Mouse (Mus musculus) heart, embryonic 14.5 days (tissue): Measurements from ENCODE around the gene Ackr1. TPM values are rescaled to one million over a fixed set of nuclear protein-coding genes. Genes with fewer than 3 reads are reported as not detected.

Source experiments
- ATAC-seq: fragments of 200-750 bp; cut with Nextera tagmentation; 2 replicates; pipeline ENCODE4 v1.8.0; 2017; ENCODE audit warnings: low read depth, moderate TSS enrichment; ENCODE audit not compliant: insufficient number of reproducible peaks, insufficient read depth, low FRiP score
- H3K27ac ChIP-seq, 2 experiments: fragments of 200-500 bp in 1 of 2; fragments of 300-500 bp in 1 of 2; sonication (generic) in 1 of 2; replicated peaks in 1 of 2; 2 replicates each; pipeline ENCODE4 v1.5.1; 2012 to 2014; ENCODE audit warnings: low read depth in 2 of 2, low read length in 2 of 2, control low read depth in 1 of 2, mild to moderate bottlenecking in 1 of 2, mixed read lengths in 1 of 2; ENCODE audit not compliant: control insufficient read depth in 1 of 2, insufficient read depth in 1 of 2
- H3K27me3 ChIP-seq: fragments of 300-500 bp; sonication (generic); 2 replicates; pipeline ENCODE4 v1.6.1; 2014; ENCODE audit warnings: mild to moderate bottlenecking, low read length, control low read depth; ENCODE audit not compliant: control insufficient read depth, insufficient read depth
- H3K36me3 ChIP-seq: fragments of 300-500 bp; sonication (generic); 2 replicates; pipeline ENCODE4 v1.6.1; 2014; ENCODE audit warnings: mild to moderate bottlenecking, control low read depth, low read length, mixed read lengths; ENCODE audit not compliant: control insufficient read depth, insufficient read depth
- H3K4me1 ChIP-seq, 2 experiments: fragments of 200-500 bp in 1 of 2; fragments of 300-500 bp in 1 of 2; sonication (generic) in 1 of 2; 2 replicates each; pipeline ENCODE4 v1.6.1; 2012 to 2014; ENCODE audit warnings: low read length in 2 of 2, control low read depth in 1 of 2, mixed read lengths in 1 of 2; ENCODE audit not compliant: control insufficient read depth in 2 of 2, insufficient read depth in 2 of 2
- H3K4me2 ChIP-seq: fragments of 300-500 bp; sonication (generic); 2 replicates; pipeline ENCODE4 v1.6.1; 2014; ENCODE audit warnings: mild to moderate bottlenecking, low read length
- H3K4me3 ChIP-seq, 2 experiments: fragments of 200-500 bp in 1 of 2; fragments of 300-500 bp in 1 of 2; sonication (generic) in 1 of 2; 2 replicates each; pipeline ENCODE4 v1.5.1; 2012 to 2014; ENCODE audit warnings: low read length in 2 of 2, mild to moderate bottlenecking in 2 of 2, control low read depth in 1 of 2, low read depth in 1 of 2, moderate library complexity in 1 of 2; ENCODE audit not compliant: control insufficient read depth in 1 of 2, insufficient read depth in 1 of 2
- H3K9ac ChIP-seq: fragments of 300-500 bp; sonication (generic); 2 replicates; pipeline ENCODE4 v1.6.1; 2014; ENCODE audit warnings: mild to moderate bottlenecking, low read length
- H3K9me3 ChIP-seq: fragments of 300-500 bp; sonication (generic); 2 replicates; pipeline ENCODE4 v1.6.1; 2016; ENCODE audit warnings: low read length, control low read depth; ENCODE audit not compliant: control insufficient read depth
- WGBS: fragments of 180-500 bp; shearing (Covaris S2); extraction: QIAGEN DNeasy Blood & Tissue Kit; methylation state at CpG from one replicate; pipeline ENCODE4 v1.1.7; 2014; 5-methylcytosine and 5-hydroxymethylcytosine counted together
- polyA plus RNA-seq: library from polyadenylated mRNA; unstranded; fragments of >200 nt; fragmentation: Nextera tagmentation; extraction: Ambion mirVana; gene quantifications from 2 replicates; pipeline ENCODE4 v1.2.1, GENCODE M21; 2014

The Ackr1 gene
- polyA plus RNA-seq: 0.45 and 0.96 TPM in 2 replicates

DNA sequence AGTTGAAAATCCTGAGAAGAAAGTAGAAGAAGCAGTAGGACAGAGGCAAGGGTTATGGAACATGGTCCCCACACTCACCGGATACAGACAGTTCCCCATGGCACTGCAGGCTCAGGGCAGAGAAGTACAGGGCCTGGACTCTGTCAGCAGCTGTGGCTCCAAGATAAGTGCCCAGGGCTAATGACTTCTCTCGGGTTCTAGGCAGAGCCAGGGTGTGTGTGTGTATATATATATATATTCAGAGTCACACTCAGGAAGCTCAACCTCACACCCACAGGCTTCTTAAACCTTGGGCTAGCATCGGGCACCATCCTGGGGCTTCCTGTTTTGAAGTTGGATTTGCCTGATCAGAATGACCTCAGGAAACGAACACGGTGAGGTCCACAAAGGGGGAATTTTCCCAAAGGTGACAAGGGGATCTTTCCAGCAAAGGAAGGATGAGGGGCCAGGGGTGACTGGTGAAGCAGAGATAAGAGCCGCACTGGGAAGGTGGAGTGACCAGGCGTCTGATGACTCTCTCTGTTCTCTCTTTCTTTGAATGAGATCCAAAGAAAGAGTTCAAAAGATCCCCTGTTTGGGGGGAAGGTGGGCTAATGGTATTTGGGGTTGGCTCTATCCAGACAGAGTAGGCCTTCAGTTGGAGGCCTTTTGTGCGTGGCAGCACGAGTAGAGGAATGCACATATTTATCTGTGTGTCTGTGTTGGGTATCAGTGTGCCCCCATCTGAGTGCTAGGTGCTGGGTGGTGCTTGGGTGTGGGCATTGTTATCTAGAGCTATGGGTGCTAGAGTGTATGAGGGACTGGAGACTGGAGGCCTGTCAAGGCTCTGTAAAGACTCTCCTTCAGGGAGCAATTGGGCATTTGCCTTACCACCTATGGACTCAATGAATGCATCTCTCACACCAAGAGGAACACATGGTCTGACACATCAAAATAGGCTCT lies at the start of gene Ackr1:
Gene Ackr1 (minus strand): TSS at position 439 of the 942 bp plus-strand sequence.
- 28% methylated on average over 9 of the region's 9 CpGs for WGBS
- H3K27me3 ChIP-seq: no peaks in the 10 kb centered on the region
- H3K4me3 ChIP-seq: no peak within 1 kb of the TSS
- H3K4me2 ChIP-seq: no peak within 1 kb of the TSS
- H3K4me1 ChIP-seq: peaks cover 4 to 6% of the 10 kb centered on the region in 2 experiments; a peak in 1 of 4 replicates
- no peak within 1 kb of the TSS for H3K9ac ChIP-seq
- H3K9me3 ChIP-seq: no peaks in the 10 kb centered on the region
- ATAC-seq: peak; percentile 11; the same call in 1 of the 2 replicates
- H3K27ac ChIP-seq: no peak within 1 kb of the TSS
- H3K36me3 ChIP-seq: no peaks in the 10 kb centered on the region

DNA sequence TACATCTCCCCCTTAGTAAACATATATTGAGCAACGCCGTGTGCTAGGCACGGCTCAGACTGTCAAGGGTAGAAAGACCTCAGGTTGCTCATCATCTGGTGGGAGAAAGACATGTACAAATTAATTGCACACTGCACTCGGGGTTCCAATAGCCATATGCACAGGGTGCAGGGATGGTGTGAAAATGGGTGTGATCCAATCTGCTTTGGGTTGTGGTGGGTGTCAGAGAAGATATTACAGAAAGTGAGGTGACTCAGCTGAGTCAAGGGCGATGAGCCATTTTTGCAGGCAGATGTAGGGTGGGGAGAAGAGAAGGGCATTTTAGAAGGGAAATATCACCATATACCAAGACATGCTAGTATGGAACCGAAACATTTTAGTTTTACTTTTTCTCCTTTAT lies 47.9 kb upstream of the Ackr1 start:
- Histone ChIP-seq H3K27me3 (no peaks in the 10 kb centered on the region), H3K36me3 (no peaks in the 10 kb centered on the region), H3K4me3 (no peak overlapping the region), H3K4me2 (no peak overlapping the region), H3K4me1 (no peaks in the 10 kb centered on the region), H3K9me3 (no peaks in the 10 kb centered on the region), H3K9ac (no peak overlapping the region), H3K27ac (no peak overlapping the region)
- ATAC-seq: no peak
- WGBS: 80% methylated on average over 6 of the region's 6 CpGs

DNA sequence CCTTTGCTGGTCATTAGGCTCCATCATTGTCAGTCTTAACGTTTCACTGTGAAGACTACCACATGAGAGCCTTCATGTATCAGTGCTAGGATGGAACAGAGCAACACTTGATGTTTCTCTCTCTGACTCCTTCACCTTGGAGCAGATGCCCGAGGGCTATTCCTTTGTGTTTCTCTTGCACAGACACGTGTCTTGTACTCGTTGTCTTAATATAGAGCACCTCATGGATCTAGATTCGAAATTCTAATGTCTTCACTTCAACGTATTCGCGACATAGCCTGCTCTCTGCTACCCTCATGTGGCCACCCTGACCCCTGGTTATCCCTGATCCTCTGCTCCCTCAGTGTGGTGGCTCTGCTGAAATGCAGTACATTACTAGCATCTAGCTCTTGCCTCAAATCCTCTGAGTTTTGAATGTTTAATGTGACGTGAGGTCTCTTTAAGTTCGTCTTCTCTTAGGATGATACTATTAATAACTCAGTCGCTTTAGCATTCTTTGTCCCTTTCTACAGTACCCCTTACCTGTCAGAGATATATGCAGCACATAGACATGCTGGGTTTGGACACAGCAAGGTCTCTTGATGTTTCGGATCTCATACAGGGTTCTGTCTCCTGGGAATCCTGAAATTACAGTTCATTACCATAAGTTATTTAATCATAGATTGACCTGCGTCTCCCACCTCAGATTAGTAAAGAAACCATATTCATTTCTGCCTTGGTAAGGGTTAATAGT lies 44.0 kb upstream of the Ackr1 start:
- Histone ChIP-seq H3K27me3 (no peaks in the 10 kb centered on the region), H3K4me3 (no peak overlapping the region), H3K27ac (no peak overlapping the region), H3K9ac (no peak overlapping the region), H3K9me3 (no peaks in the 10 kb centered on the region), H3K4me1 (no peaks in the 10 kb centered on the region), H3K4me2 (no peak overlapping the region), H3K36me3 (no peaks in the 10 kb centered on the region)
- no peak for ATAC-seq
- 21% methylated on average over 13 of the region's 13 CpGs for WGBS

DNA sequence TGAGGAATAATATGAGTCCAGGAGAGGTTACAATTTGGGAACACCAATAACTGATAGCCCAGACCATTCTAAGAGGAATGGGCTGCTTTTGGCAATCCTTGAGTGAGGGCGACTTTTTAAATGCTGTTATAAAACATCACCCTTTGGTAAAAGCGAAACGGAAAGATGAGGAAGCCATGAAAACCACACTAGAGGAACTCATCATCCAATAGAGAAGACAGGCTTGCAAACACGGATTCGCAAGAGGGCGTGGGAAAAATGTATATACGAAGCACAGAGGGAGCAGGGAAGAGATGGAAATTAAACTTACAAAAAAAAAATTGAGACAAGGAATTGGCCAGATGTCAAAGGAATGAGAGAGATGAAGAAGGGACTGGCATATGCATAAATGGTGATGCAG lies 40.5 kb upstream of the Ackr1 start:
- Histone ChIP-seq H3K4me3 (no peak overlapping the region), H3K9ac (no peak overlapping the region), H3K27ac (no peak overlapping the region), H3K27me3 (peaks cover 10% of the 10 kb centered on the region), H3K9me3 (no peaks in the 10 kb centered on the region), H3K36me3 (no peaks in the 10 kb centered on the region), H3K4me1 (no peaks in the 10 kb centered on the region), H3K4me2 (no peak overlapping the region)
- WGBS: 78% methylated on average over 7 of the region's 7 CpGs
- no peak for ATAC-seq

DNA sequence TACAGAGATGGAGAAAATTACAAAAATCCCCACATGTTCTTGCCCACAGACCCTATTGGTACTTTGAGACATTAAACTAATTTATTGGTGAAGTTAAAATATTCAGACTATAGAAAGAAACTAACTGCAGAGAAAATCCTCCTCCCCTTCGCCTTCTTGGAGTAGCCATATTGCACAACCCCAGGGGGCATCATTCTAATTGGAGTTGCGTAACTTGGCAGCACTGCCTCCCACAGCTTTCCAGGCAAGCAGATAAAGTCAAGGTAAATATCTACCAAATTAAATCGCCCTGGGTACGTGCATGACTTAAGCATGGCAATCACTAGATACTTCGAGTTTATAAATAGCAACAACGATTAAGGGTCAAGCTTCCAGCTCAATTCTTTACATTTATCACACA lies 38.0 kb upstream of the Ackr1 start:
- no peaks in the 10 kb centered on the region for H3K36me3 ChIP-seq
- H3K27me3 ChIP-seq: peaks cover 32% of the 10 kb centered on the region
- no peak overlapping the region for H3K4me3 ChIP-seq
- WGBS: 63% methylated on average over 6 of the region's 6 CpGs
- H3K9ac ChIP-seq: no peak overlapping the region
- no peak for ATAC-seq
- H3K9me3 ChIP-seq: no peaks in the 10 kb centered on the region
- peaks cover 2 to 13% of the 10 kb centered on the region in 2 experiments; a peak in 3 of 4 replicates for H3K4me1 ChIP-seq
- H3K27ac ChIP-seq: no peak overlapping the region
- no peak overlapping the region for H3K4me2 ChIP-seq

DNA sequence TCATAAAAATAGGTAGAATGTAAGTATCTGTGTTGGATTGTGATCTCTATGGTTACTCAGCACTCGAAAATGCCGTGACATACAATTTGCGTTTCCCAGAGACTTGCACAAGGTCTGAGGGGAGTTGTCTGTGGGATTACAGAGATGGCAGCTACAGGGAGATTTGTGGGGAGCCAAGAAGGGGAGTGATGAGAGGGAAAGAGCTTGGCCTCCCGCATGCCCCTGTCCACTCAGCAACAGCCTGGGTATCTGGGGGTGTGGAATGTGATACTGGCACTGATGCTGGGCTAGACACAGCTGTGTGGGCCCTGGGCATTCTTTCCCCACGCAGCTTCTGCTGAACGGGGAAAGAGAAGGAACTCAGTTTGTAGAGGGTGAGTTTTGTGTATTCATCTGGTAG lies 36.9 kb upstream of the Ackr1 start:
- H3K36me3 ChIP-seq: no peaks in the 10 kb centered on the region
- 58% methylated on average over 6 of the region's 6 CpGs for WGBS
- H3K4me3 ChIP-seq: no peak overlapping the region
- no peak overlapping the region for H3K27ac ChIP-seq
- no peak for ATAC-seq
- peaks cover 43% of the 10 kb centered on the region for H3K27me3 ChIP-seq
- no peak overlapping the region for H3K4me2 ChIP-seq
- H3K9ac ChIP-seq: no peak overlapping the region
- H3K9me3 ChIP-seq: no peaks in the 10 kb centered on the region
- H3K4me1 ChIP-seq: peaks cover 3 to 16% of the 10 kb centered on the region in 2 experiments; a peak in 3 of 4 replicates

DNA sequence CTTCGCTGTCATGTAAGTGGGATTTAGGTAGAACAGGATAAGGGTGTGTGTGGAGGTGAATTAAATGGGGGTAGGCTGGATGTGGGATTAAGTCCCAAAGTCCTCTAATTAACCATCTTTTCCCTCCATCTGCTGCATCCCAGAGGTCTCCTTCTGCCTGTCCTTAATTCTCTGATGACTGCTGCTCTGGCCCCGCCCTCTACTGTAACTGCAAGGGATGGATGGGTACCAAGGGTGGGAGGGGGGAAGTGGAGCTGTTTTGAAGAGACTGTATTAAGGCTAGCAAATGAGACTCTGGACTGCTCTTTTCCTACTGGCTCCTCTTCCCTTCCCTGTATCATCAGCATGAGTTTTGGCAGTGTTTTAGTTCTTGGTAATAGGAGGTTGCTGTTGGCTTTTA lies 36.1 kb upstream of the Ackr1 start:
- H3K27me3 ChIP-seq: peaks cover 52% of the 10 kb centered on the region
- H3K4me3 ChIP-seq: no peak overlapping the region
- no peak for ATAC-seq
- H3K27ac ChIP-seq: no peak overlapping the region
- no peak overlapping the region for H3K4me2 ChIP-seq
- no peak overlapping the region for H3K9ac ChIP-seq
- WGBS: 62% methylated on average over 2 of the region's 2 CpGs
- no peaks in the 10 kb centered on the region for H3K36me3 ChIP-seq
- peaks cover 3 to 16% of the 10 kb centered on the region in 2 experiments; a peak in 3 of 4 replicates for H3K4me1 ChIP-seq
- no peaks in the 10 kb centered on the region for H3K9me3 ChIP-seq
